Mouse (Mus musculus) kidney, embryonic 16.5 days (tissue): ENCODE data around the gene Dcdc2b. TPM values are rescaled to one million over a fixed set of nuclear protein-coding genes. Genes with fewer than 3 reads are reported as not detected.

Source experiments
- ATAC-seq: fragments of 200-750 bp; cut with Nextera tagmentation; 2 replicates; pipeline ENCODE4 v1.8.0; 2017; ENCODE audit warnings: moderate TSS enrichment; ENCODE audit not compliant: low FRiP score, low TSS enrichment
- H3K27ac ChIP-seq: fragments of 300-500 bp; sonication (generic); 2 replicates; pipeline ENCODE4 v1.5.1; 2014; ENCODE audit warnings: low read length
- H3K27me3 ChIP-seq: fragments of 300-500 bp; sonication (generic); 2 replicates; pipeline ENCODE4 v1.6.1; 2014; ENCODE audit warnings: low read length, control low read depth, mixed read lengths; ENCODE audit not compliant: insufficient read depth
- H3K36me3 ChIP-seq: fragments of 300-500 bp; sonication (generic); 2 replicates; pipeline ENCODE4 v1.6.1; 2014; ENCODE audit warnings: low read length, control low read depth, mixed read lengths; ENCODE audit not compliant: insufficient read depth
- H3K4me1 ChIP-seq: fragments of 300-500 bp; sonication (generic); 2 replicates; pipeline ENCODE4 v1.6.1; 2014; ENCODE audit warnings: low read length, control low read depth, mixed read lengths; ENCODE audit not compliant: insufficient read depth
- H3K4me2 ChIP-seq: fragments of 300-500 bp; sonication (generic); replicated peaks from 2 replicates; pipeline ENCODE4 v1.6.1; 2014; ENCODE audit warnings: low read depth, low read length
- H3K4me3 ChIP-seq: fragments of 300-500 bp; sonication (generic); 2 replicates; pipeline ENCODE4 v1.5.1; 2014; ENCODE audit warnings: mild to moderate bottlenecking, low read length
- H3K9ac ChIP-seq: fragments of 300-500 bp; sonication (generic); replicated peaks from 2 replicates; pipeline ENCODE4 v1.6.1; 2014; ENCODE audit warnings: low read length
- H3K9me3 ChIP-seq: fragments of 300-500 bp; sonication (generic); 2 replicates; pipeline ENCODE4 v1.6.1; 2016; ENCODE audit warnings: low read length, control low read depth
- WGBS: fragments of 180-500 bp; shearing (Covaris S2); extraction: QIAGEN DNeasy Blood & Tissue Kit; methylation state at CpG from one replicate; pipeline ENCODE4 v1.1.7; 2014; 5-methylcytosine and 5-hydroxymethylcytosine counted together
- polyA plus RNA-seq: library from polyadenylated mRNA; unstranded; fragments of >200 nt; fragmentation: Nextera tagmentation; extraction: Ambion mirVana; gene quantifications from 2 replicates; pipeline ENCODE4 v1.2.1, GENCODE M21; 2015

Dcdc2b gene
- polyA plus RNA-seq, 1 experiment from 2014 or later = 2.6 TPM

DNA sequence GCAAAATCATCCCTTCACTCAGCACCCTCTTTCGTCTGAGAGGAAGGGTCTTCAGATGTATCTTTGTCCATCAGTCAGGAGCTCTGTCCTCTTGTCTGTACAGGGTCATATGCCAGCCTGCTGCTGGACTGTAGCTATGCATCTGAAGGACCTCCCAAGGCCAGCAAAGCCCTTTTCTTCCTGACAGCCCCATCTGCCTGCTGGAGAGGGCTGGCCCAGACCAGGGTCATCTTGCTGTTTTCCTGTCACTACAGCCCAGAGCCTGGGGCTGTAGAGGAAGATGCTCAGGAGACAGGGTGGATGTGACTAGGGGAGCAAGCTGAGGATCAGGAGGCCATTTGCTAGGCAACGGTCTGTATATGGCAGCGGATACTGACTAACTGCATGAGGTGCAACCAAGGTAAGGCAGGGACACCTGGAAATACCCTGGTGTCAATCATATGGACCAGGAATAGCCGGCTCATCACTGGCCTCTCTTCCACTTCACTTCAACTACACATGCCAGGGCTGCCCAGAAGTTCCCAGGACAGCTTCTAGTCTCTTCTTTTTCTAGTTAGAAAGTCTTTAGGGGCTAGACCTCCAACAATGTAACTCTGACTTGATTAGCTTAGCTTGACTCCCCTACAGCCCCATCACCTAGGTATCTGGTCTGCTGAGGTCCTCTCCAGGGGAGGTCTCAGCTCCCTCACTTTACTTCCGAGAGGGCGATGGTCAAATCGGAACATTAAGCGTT lies 8.9 kb upstream of the Dcdc2b start:
- H3K36me3 ChIP-seq = peaks cover 24% of the 10 kb centered on the region
- H3K27ac ChIP-seq = peak overlapping the region; percentile 93
- peak overlapping the region; percentile 82 for H3K4me3 ChIP-seq
- ATAC-seq = no peak
- no peaks in the 10 kb centered on the region for H3K9me3 ChIP-seq
- peaks cover 41% of the 10 kb centered on the region for H3K4me1 ChIP-seq
- peak overlapping the region; percentile 90 for H3K9ac ChIP-seq
- H3K27me3 ChIP-seq = no peaks in the 10 kb centered on the region
- H3K4me2 ChIP-seq = peak overlapping the region; percentile 81
- 17% methylated on average over 8 of the region's 8 CpGs for WGBS

GRCm38 (mm10) chr4:129622120-129622802 lies 8.2 kb upstream of the Dcdc2b start:
- H3K36me3 ChIP-seq = peaks cover 17% of the 10 kb centered on the region
- no peaks in the 10 kb centered on the region for H3K27me3 ChIP-seq
- no peaks in the 10 kb centered on the region for H3K9me3 ChIP-seq
- no peak for ATAC-seq
- H3K4me1 ChIP-seq = peaks cover 43% of the 10 kb centered on the region
- WGBS = 82% methylated on average over 11 of the region's 11 CpGs
- peak overlapping the region; percentile 70; the same call in 1 of the 2 replicates for H3K27ac ChIP-seq
- 0 out of 2 replicates have a peak overlapping the region, but pooled peaks have one; percentile 90 for H3K9ac ChIP-seq
- H3K4me3 ChIP-seq = no peak overlapping the region
- H3K4me2 ChIP-seq = peak overlapping the region; percentile 81

DNA sequence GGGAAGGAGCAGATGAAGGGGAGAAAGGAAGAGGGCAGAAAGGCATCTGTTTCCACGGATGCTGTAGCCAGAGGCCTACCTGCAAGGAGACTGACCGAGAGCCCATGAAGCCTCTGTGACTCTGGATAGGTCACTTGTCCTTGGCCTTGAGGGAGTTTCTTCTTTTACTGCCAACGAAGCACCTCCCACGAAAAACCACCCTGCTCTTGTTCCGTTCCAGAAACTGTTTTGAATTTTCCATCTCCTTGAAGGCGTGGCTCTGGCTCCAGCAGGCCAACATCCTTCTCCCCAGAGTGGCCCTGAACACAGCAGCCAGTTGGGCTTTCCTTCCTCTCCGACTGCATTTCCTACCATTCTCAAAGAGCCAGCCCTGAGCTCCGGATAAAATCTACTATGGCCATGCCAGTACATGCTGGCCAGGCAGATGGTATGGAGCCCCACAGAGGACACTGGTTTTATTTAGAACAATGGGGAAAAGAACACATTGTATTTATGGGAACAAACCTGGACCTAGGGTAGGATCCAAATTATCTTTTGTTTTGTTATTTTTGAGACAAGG lies 7.3 kb upstream of the Dcdc2b start:
- ATAC-seq = no peak
- WGBS = 63% methylated on average over 8 of the region's 8 CpGs
- H3K27ac ChIP-seq = peak overlapping the region; percentile 70
- H3K4me2 ChIP-seq = peak overlapping the region; percentile 5; the same call in 1 of the 2 replicates
- no peaks in the 10 kb centered on the region for H3K27me3 ChIP-seq
- no peak overlapping the region for H3K9ac ChIP-seq
- H3K36me3 ChIP-seq = 0 out of 2 replicates have a peak, but pooled peaks cover 9% of the 10 kb centered on the region
- H3K4me1 ChIP-seq = peaks cover 43% of the 10 kb centered on the region
- H3K4me3 ChIP-seq = no peak overlapping the region
- no peaks in the 10 kb centered on the region for H3K9me3 ChIP-seq

GRCm38 (mm10) chr4:129620419-129621282 lies 6.6 kb upstream of the Dcdc2b start:
- no peak overlapping the region for H3K9ac ChIP-seq
- no peak overlapping the region for H3K4me3 ChIP-seq
- no peaks in the 10 kb centered on the region for H3K27me3 ChIP-seq
- 84% methylated on average over 11 of the region's 11 CpGs for WGBS
- no peak for ATAC-seq
- H3K36me3 ChIP-seq = 0 out of 2 replicates have a peak, but pooled peaks cover 9% of the 10 kb centered on the region
- peak overlapping the region; percentile 5; the same call in 1 of the 2 replicates for H3K4me2 ChIP-seq
- no peaks in the 10 kb centered on the region for H3K9me3 ChIP-seq
- H3K27ac ChIP-seq = peak overlapping the region; percentile 70
- H3K4me1 ChIP-seq = peaks cover 40% of the 10 kb centered on the region

- Histone ChIP-seq H3K9ac (peak within 1 kb of the TSS; percentile 89), H3K9me3 (no peaks in the 10 kb centered on the region), H3K36me3 (0 out of 2 replicates have a peak, but pooled peaks cover 10% of the 10 kb centered on the region), H3K4me3 (peak within 1 kb of the TSS; percentile 63), H3K4me1 (peaks cover 27% of the 10 kb centered on the region), H3K4me2 (peak within 1 kb of the TSS; percentile 93), H3K27me3 (no peaks in the 10 kb centered on the region), H3K27ac (peak within 1 kb of the TSS; percentile 90)
- WGBS = 5% methylated on average over 43 of the region's 44 CpGs
- peak; percentile 91 for ATAC-seq
Measured at GRCm38 (mm10) chr4:129618786-129619691, 5.0 kb upstream of the Dcdc2b start, which contains the start of gene Iqcc. Gene Iqcc, minus strand, starts transcription at chr4:129619099.

DNA sequence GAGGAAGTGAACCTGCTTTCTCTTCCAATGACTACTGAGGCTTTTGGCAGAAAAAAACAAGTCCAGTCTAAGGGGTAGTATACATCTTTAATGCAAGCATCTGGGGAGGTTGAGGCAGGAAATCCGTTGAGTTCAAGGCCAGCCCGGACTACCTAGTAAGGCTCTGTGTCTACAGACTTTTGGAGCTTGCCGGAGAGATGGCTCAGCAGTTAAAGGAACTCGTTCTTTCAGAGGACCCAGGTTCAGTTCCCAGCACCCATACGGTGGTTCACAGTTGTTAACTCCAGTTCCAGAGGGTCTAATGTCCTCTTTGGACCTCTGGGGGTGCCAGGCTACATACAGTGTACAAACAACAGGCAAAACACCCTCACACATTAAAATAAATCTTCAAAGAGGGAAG lies 4.0 kb upstream of the Dcdc2b start:
- no peak for ATAC-seq
- 0 out of 2 replicates have a peak, but pooled peaks cover 10% of the 10 kb centered on the region for H3K36me3 ChIP-seq
- H3K9ac ChIP-seq = peak overlapping the region; percentile 89
- H3K4me1 ChIP-seq = peaks cover 24% of the 10 kb centered on the region
- H3K27me3 ChIP-seq = no peaks in the 10 kb centered on the region
- WGBS = 91% methylated on average over 5 of the region's 5 CpGs
- H3K9me3 ChIP-seq = no peaks in the 10 kb centered on the region
- no peak overlapping the region for H3K27ac ChIP-seq
- peak overlapping the region; percentile 63 for H3K4me3 ChIP-seq
- peak overlapping the region; percentile 93 for H3K4me2 ChIP-seq

DNA sequence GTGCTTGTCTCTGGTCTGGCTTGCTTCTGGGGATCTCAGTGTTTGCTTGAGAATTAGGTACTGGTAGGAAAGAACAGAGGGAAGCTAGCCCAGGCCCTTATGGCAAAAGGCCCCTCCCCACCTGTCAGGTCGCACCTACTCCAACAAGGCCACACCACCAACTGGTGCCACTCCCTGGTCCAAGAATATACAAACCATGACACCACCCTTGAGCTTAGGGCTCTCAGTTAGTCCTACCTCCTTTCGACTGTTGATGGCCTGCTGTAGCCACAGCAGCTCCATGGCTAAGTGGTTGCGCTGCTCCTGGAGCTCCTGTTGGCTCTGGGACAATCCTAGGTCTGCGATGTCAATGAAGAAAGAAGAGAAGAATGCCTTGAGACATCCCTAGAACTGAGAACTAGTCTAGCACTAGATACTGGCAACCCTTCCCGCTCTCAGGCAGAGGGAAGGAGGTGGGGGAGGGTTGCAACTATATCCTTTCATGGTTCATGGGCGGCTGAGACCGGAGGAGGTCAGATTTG lies 3.1 kb upstream of the Dcdc2b start:
- H3K4me2 ChIP-seq = no peak overlapping the region
- WGBS = 75% methylated on average over 7 of the region's 7 CpGs

GRCm38 (mm10) chr4:129616631-129617030 lies 2.6 kb upstream of the Dcdc2b start:
- ATAC-seq = no peak
- H3K4me3 ChIP-seq = no peak overlapping the region
- no peak overlapping the region for H3K9ac ChIP-seq
- no peaks in the 10 kb centered on the region for H3K27me3 ChIP-seq
- no peak overlapping the region for H3K4me2 ChIP-seq
- H3K36me3 ChIP-seq = 0 out of 2 replicates have a peak, but pooled peaks cover 10% of the 10 kb centered on the region
- WGBS = 90% methylated on average over 3 of the region's 3 CpGs
- H3K4me1 ChIP-seq = peaks cover 10% of the 10 kb centered on the region; the same call in 1 of the 2 replicates
- H3K27ac ChIP-seq = no peak overlapping the region
- H3K9me3 ChIP-seq = no peaks in the 10 kb centered on the region

More for the DNA sequence above, 3.1 kb upstream of the Dcdc2b start:
- Histone ChIP-seq H3K9me3 (no peaks in the 10 kb centered on the region), H3K27ac (no peak overlapping the region), H3K4me1 (peaks cover 15% of the 10 kb centered on the region), H3K4me3 (no peak overlapping the region), H3K9ac (no peak overlapping the region), H3K36me3 (0 out of 2 replicates have a peak, but pooled peaks cover 10% of the 10 kb centered on the region), H3K27me3 (no peaks in the 10 kb centered on the region)
- no peak for ATAC-seq
